Mouse (Mus musculus): ENCODE measurements at regions not wholly inside any gene's neighbourhood (a gene's known extent, or its start where the extent isn't known, plus 50 kb on each side); places are given as distances from the start of the nearest gene placed in this dataset.

- no peak for DNase-seq
Observed at GRCm38 (mm10) chr6:7476907-7477306, 77.8 kb upstream of the Tac1 start.

GRCm38 (mm10) chr6:7494299-7494698 lies 60.4 kb upstream of the Tac1 start:
- no peak for DNase-seq

- no peak for DNase-seq
Observed at GRCm38 (mm10) chr6:7496766-7497165, 57.9 kb upstream of the Tac1 start.

All from liver (tissue).